Mouse (Mus musculus): ENCODE measurements around the gene Slc15a3. TPM values are rescaled to one million over a fixed set of nuclear protein-coding genes. Genes with fewer than 3 reads are reported as not detected.

Slc15a3 gene
- polyA plus RNA-seq (2015; fragmentation: Nextera tagmentation; extraction: Ambion mirVana), result 0.45 and 0.49 TPM in 2 replicates

GRCm38 (mm10) chr19:10839010-10839892, at the start of gene Slc15a3:
TSS of gene Slc15a3 (plus strand) at chr19:10839727.
- Histone ChIP-seq H3K27me3 (replicated peaks) (0 out of 2 replicates have a peak, but pooled peaks cover 3% of the 10 kb centered on the region), H3K9ac (no peak within 1 kb of the TSS), H3K36me3 (no peaks in the 10 kb centered on the region), H3K4me3 (replicated peaks) (no peak within 1 kb of the TSS), H3K4me1 (no peaks in the 10 kb centered on the region), H3K9me3 (no peaks in the 10 kb centered on the region), H3K27ac (no peak within 1 kb of the TSS), H3K4me2 (no peak within 1 kb of the TSS)
- WGBS, result 77% methylated on average over 15 of the region's 15 CpGs
- ATAC-seq (ENCODE audit: insufficient read depth, low FRiP score, low read depth), result no peak

DNA sequence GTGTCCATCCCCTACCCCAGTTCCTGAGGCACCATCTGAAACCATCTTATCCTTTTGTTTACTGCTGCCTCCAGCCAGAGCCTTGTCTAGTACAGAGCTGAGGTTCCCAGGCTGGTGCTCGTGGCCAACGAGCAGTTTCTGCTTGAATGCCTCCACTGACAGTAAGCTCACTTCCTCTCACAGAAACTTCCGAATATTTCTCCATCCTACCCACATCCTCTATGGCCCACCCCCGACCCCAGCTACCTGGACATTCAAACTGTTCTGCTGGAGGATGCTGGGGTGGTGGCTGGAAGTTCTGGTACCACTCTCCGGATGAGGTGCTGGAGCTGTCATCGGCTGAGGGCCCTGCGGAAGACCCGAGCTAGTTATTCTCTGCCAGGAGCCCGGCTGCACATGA, 49.2 kb upstream of the Slc15a3 start:
- no peak overlapping the region for H3K4me2 ChIP-seq
- 77% methylated on average over 9 of the region's 9 CpGs for WGBS
- no peak overlapping the region for H3K9ac ChIP-seq
- H3K27me3 ChIP-seq (replicated peaks), result no peaks in the 10 kb centered on the region
- no peak overlapping the region for H3K27ac ChIP-seq
- no peak for ATAC-seq (ENCODE audit: insufficient read depth, low FRiP score, low read depth)
- H3K9me3 ChIP-seq, result no peaks in the 10 kb centered on the region
- no peaks in the 10 kb centered on the region for H3K36me3 ChIP-seq
- no peak overlapping the region for H3K4me3 ChIP-seq (replicated peaks)
- no peaks in the 10 kb centered on the region for H3K4me1 ChIP-seq

GRCm38 (mm10) chr19:10793044-10793443, 46.5 kb upstream of the Slc15a3 start:
- Histone ChIP-seq H3K36me3 (no peaks in the 10 kb centered on the region), H3K4me3 (replicated peaks) (no peak overlapping the region), H3K27me3 (replicated peaks) (no peaks in the 10 kb centered on the region), H3K9me3 (no peaks in the 10 kb centered on the region), H3K4me1 (no peaks in the 10 kb centered on the region), H3K9ac (no peak overlapping the region), H3K27ac (no peak overlapping the region), H3K4me2 (no peak overlapping the region)
- no peak for ATAC-seq (ENCODE audit: insufficient read depth, low FRiP score, low read depth)
- WGBS, result 61% methylated on average over 3 of the region's 3 CpGs

DNA sequence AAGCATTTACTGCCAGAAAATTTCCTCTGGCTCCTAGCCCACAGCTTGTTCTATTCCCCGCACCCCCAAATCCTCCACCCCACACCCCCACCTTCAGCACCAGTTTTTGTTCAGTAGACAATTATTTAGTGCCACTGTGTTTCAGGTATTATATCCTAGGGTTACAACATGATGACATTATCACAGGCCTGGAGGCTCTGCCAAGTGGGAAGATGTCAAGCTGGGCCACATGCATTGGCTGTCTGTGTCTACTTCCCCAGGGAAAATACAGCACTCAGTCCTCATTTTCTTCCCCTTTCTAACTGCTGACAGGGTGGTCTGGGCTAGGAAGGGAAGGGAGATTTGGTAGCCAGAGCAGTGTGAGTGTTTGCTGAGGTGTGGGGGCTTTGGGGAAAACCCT, 44.6 kb upstream of the Slc15a3 start:
- no peaks in the 10 kb centered on the region for H3K9me3 ChIP-seq
- H3K4me2 ChIP-seq, result no peak overlapping the region
- H3K27ac ChIP-seq, result no peak overlapping the region
- no peaks in the 10 kb centered on the region for H3K27me3 ChIP-seq (replicated peaks)
- no peaks in the 10 kb centered on the region for H3K4me1 ChIP-seq
- no peak overlapping the region for H3K9ac ChIP-seq
- WGBS, result 67% methylated on average over 1 of the region's 1 CpGs
- ATAC-seq (ENCODE audit: insufficient read depth, low FRiP score, low read depth), result no peak
- no peaks in the 10 kb centered on the region for H3K36me3 ChIP-seq
- no peak overlapping the region for H3K4me3 ChIP-seq (replicated peaks)

GRCm38 (mm10) chr19:10798576-10798975, 41.0 kb upstream of the Slc15a3 start:
- no peaks in the 10 kb centered on the region for H3K36me3 ChIP-seq
- 58% methylated on average over 10 of the region's 10 CpGs for WGBS
- H3K9me3 ChIP-seq, result no peaks in the 10 kb centered on the region
- H3K4me2 ChIP-seq, result no peak overlapping the region
- no peak overlapping the region for H3K4me3 ChIP-seq (replicated peaks)
- H3K4me1 ChIP-seq, result no peaks in the 10 kb centered on the region
- H3K27ac ChIP-seq, result no peak overlapping the region
- H3K9ac ChIP-seq, result no peak overlapping the region
- ATAC-seq (ENCODE audit: insufficient read depth, low FRiP score, low read depth), result no peak
- H3K27me3 ChIP-seq (replicated peaks), result no peaks in the 10 kb centered on the region

GRCm38 (mm10) chr19:10799155-10799554, 40.4 kb upstream of the Slc15a3 start:
- ATAC-seq (ENCODE audit: insufficient read depth, low FRiP score, low read depth), result no peak
- no peak overlapping the region for H3K9ac ChIP-seq
- H3K27ac ChIP-seq, result no peak overlapping the region
- H3K4me3 ChIP-seq (replicated peaks), result no peak overlapping the region
- H3K9me3 ChIP-seq, result no peaks in the 10 kb centered on the region
- H3K27me3 ChIP-seq (replicated peaks), result no peaks in the 10 kb centered on the region
- no peaks in the 10 kb centered on the region for H3K36me3 ChIP-seq
- H3K4me2 ChIP-seq, result no peak overlapping the region
- no peaks in the 10 kb centered on the region for H3K4me1 ChIP-seq
- 91% methylated on average over 17 of the region's 17 CpGs for WGBS

- H3K36me3 ChIP-seq, result no peaks in the 10 kb centered on the region
- H3K9ac ChIP-seq, result no peak overlapping the region
- H3K9me3 ChIP-seq, result no peaks in the 10 kb centered on the region
- H3K27ac ChIP-seq, result no peak overlapping the region
- H3K4me2 ChIP-seq, result no peak overlapping the region
- ATAC-seq (ENCODE audit: insufficient read depth, low FRiP score, low read depth), result no peak
- H3K27me3 ChIP-seq (replicated peaks), result no peaks in the 10 kb centered on the region
- WGBS, result 58% methylated on average over 6 of the region's 6 CpGs
- H3K4me3 ChIP-seq (replicated peaks), result no peak overlapping the region
- no peaks in the 10 kb centered on the region for H3K4me1 ChIP-seq
These were observed 38.5 kb upstream of the Slc15a3 start for GRCm38 (mm10) chr19:10801070-10801469.

GRCm38 (mm10) chr19:10801906-10802305, 37.6 kb upstream of the Slc15a3 start:
- Histone ChIP-seq H3K9me3 (no peaks in the 10 kb centered on the region), H3K4me3 (replicated peaks) (no peak overlapping the region), H3K27me3 (replicated peaks) (no peaks in the 10 kb centered on the region), H3K27ac (no peak overlapping the region), H3K36me3 (no peaks in the 10 kb centered on the region), H3K9ac (no peak overlapping the region), H3K4me1 (no peaks in the 10 kb centered on the region), H3K4me2 (no peak overlapping the region)
- ATAC-seq (ENCODE audit: insufficient read depth, low FRiP score, low read depth), result no peak
- 80% methylated on average over 6 of the region's 6 CpGs for WGBS

DNA sequence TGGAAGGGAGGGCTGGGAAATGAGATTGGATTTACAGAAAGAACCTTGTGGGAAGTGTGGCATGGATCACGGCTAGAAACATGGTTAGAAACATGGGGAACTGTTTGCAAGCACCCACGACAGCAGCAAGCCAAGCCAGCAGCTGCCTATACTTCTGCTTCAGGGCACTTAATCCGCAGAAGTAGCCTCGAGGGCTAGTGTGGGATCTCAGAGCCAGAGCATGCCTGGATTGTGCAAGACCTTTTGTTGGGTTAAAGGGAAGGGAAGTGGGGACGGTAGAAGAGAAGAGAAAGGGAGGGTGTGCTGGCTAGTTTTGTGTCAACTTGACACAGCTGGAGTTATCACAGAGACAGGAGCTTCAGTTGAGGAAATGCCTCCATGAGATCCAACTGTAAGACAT, 35.8 kb upstream of the Slc15a3 start:
- H3K36me3 ChIP-seq, result no peaks in the 10 kb centered on the region
- H3K27me3 ChIP-seq (replicated peaks), result no peaks in the 10 kb centered on the region
- 66% methylated on average over 5 of the region's 5 CpGs for WGBS
- H3K4me2 ChIP-seq, result no peak overlapping the region
- ATAC-seq (ENCODE audit: insufficient read depth, low FRiP score, low read depth), result no peak
- no peak overlapping the region for H3K27ac ChIP-seq
- no peak overlapping the region for H3K9ac ChIP-seq
- H3K4me3 ChIP-seq (replicated peaks), result no peak overlapping the region
- no peaks in the 10 kb centered on the region for H3K4me1 ChIP-seq
- H3K9me3 ChIP-seq, result no peaks in the 10 kb centered on the region

DNA sequence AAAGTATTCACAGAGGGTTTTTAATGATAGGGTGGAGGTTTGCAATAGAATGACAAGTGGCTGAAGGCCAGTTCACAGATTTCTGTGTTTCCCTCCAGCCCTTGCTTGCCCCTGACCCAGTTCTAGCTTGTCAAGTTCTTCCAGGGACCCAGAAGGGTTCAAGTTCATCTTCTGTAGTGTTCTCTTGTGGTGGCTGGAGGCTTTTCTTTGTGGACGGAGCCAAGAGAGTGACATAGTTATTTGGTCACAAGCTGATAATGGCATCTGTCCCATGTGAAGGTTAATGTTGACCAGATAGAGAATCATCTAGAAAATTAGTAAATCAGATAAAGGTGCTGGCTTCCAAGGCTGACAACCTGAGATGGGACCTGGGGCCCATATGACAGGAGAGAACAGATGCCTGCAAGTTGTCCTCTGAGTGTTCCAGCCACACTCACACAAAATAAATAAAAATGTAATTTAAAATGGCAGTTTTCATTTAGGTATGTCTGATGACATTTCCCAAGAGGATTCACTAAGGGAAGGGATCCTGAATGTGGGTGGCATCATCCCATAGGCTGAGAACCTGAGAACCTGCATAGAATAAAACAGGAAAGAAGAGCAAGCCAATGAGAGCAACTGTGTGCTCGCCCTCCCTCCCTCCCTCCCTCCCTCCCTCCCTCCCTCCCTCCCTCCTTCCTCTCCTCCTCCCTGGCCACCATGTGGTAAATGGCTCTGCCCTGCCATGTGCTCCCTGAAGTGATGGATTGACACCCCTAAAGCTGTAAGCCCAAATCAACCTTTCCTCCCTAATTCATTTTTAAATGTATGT, 34.5 kb upstream of the Slc15a3 start:
- no peak for ATAC-seq (ENCODE audit: insufficient read depth, low FRiP score, low read depth)
- WGBS, result 95% methylated on average over 2 of the region's 2 CpGs
- H3K27ac ChIP-seq, result no peak overlapping the region

DNA sequence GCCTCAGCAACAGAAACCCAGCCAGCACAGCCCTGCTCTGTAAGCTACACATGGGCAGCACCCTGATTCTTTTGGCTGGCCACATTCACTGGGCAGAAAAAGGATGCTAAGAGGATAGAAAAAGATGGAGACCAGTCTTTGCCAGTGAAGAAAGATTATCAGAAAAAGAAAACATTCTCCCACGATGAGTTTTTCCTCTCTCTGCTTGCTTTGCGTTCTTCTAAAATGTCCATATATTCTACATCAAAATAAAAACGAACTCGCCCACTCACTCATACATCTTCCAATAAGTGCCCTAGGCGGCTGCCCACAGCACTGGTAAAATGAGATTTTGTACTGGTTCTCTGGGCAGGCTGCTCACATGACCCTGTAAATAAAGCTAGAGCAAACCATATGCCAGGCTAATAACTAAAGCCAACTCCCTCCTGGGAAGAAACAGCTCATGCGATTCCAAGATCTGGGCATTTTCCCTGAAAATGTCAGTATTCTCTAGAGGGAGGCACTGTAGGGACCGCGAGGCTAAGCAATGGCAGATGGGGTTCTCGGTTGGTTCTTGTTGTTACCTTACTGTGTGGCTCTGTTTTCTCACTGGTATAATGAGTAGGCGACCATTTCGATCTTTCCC, 33.8 kb upstream of the Slc15a3 start:
- no peaks in the 10 kb centered on the region for H3K9me3 ChIP-seq
- no peak for ATAC-seq (ENCODE audit: insufficient read depth, low FRiP score, low read depth)
- 85% methylated on average over 11 of the region's 11 CpGs for WGBS
- no peaks in the 10 kb centered on the region for H3K36me3 ChIP-seq
- H3K27ac ChIP-seq, result no peak overlapping the region
- H3K9ac ChIP-seq, result no peak overlapping the region
- no peak overlapping the region for H3K4me2 ChIP-seq
- H3K27me3 ChIP-seq (replicated peaks), result no peaks in the 10 kb centered on the region
- H3K4me1 ChIP-seq, result no peaks in the 10 kb centered on the region
- H3K4me3 ChIP-seq (replicated peaks), result no peak overlapping the region

More for the DNA sequence above, 34.5 kb upstream of the Slc15a3 start:
- no peaks in the 10 kb centered on the region for H3K4me1 ChIP-seq
- no peaks in the 10 kb centered on the region for H3K27me3 ChIP-seq (replicated peaks)
- H3K4me3 ChIP-seq (replicated peaks), result no peak overlapping the region
- H3K36me3 ChIP-seq, result no peaks in the 10 kb centered on the region
- H3K9ac ChIP-seq, result no peak overlapping the region
- no peaks in the 10 kb centered on the region for H3K9me3 ChIP-seq
- H3K4me2 ChIP-seq, result no peak overlapping the region

Measured in stomach, embryonic 15.5 days (tissue).